Mouse (Mus musculus) liver, adult (tissue): ENCODE data around the gene Shroom3.

Source experiments
- GATA4 ChIP-seq: IDR thresholded peaks from 2 replicates; pipeline ENCODE4 v1.6.1; 2014; ENCODE audit warnings: mild to moderate bottlenecking, low read length; ENCODE audit not compliant: insufficient replicate concordance

Shroom3 gene

DNA sequence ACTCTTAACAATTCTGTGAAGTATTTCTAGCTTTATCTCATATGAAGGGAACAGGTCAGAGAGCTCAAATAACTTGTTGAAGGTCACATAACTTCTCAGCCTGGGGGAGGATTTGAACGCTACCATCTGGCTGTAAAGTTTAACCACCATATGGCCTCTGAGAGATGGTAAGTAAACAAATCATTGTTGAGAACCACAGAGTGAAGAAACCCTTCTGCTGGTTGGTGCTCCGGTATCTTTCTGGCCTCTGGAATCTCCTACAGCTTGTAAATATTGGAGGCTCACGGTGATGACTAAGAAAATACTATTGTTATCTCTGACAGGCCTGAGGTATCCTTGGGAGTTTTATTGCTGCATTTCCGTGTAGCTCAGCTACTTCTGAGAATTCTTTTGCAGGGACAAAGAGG is 80.3 kb downstream of the Shroom3 start:
- TF ChIP-seq GATA4 = no peak

GRCm38 (mm10) chr5:92766301-92766700 is 83.1 kb downstream of the Shroom3 start:
- no peak for TF ChIP-seq GATA4

GRCm38 (mm10) chr5:92767194-92767777 is 84.1 kb downstream of the Shroom3 start:
- TF ChIP-seq GATA4 = no peak

DNA sequence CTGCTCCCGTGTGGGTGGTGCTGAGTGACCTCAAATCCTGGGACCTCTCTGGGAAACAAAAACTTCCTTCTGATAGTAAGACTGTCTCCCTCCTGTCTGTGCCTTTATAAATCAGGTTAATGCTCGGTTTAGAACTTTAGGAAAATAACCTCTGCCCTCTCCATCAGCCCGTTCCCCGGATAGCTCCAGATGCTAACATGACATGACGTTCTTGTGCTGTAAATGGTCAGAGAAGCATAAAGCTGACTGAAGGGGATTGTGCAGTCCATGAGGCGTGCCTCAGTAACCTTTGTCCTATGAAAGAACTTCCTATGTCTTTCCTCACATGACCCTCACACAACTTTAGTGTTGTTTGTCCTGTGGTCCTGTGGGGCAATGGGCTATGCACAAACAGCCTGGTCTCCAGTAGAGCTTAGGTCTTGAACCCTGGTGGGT is 84.6 kb downstream of the Shroom3 start:
- no peak for TF ChIP-seq GATA4

GRCm38 (mm10) chr5:92773821-92774220 is 90.6 kb downstream of the Shroom3 start:
- no peak for TF ChIP-seq GATA4

DNA sequence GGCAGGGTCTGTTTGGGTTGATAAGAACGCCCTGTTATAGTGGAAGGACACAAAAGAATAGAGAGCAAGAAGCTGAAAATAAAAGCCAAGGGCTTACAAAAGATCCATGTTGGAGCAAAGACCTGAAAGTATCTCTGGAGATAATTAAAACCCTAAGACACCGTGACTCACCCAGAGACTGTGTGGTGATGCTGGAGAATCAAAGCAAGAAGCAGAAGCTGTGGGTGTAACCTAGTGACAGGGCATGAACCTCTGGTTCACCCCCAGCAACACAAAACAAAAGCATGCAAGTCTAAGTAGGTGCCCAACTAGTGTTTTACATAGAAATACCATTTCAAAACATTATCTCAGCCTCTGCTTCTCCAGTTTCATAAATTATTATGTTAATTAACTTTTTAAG is 91.2 kb downstream of the Shroom3 start:
- no peak for TF ChIP-seq GATA4

DNA sequence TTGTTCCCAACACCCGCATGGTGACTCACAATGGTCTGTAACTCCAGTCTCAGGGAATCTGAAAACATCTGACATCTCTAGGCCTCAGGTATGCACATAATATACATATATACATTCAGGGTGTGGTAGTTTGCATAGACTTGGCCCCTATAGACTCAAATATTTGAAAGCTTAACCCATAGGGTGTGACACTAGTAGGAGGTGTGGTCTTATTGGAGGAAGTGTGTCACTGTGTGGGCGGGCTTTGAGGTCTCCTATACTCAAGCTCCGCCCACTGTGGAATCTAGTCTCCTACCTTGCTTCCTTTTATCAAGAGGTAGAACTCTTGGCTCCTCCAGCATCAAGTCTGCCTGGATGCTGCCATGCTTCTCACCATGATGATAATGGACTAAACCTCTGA is 91.7 kb downstream of the Shroom3 start:
- TF ChIP-seq GATA4 = no peak

- TF ChIP-seq GATA4 = no peak
Observed at GRCm38 (mm10) chr5:92778395-92778794, 95.2 kb downstream of the Shroom3 start.

DNA sequence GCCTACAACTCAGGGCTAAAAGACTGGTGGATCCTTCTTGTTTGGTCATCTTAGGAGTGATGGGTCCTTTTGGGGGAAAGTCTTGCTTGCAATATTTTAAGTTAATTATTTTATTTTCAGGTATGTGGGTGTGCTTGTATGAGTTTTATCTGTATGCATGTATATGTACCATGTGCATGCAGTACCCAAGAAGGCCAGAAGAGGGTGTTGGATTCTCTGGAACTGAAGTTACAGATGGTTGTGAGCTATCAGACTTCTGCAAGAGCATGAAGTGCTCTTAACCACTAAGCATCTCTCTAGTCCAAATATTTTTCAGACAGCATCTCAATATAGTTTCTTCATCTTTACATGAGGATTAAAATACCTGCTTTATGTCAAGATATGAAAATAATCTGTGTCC is 97.8 kb downstream of the Shroom3 start:
- no peak for TF ChIP-seq GATA4

DNA sequence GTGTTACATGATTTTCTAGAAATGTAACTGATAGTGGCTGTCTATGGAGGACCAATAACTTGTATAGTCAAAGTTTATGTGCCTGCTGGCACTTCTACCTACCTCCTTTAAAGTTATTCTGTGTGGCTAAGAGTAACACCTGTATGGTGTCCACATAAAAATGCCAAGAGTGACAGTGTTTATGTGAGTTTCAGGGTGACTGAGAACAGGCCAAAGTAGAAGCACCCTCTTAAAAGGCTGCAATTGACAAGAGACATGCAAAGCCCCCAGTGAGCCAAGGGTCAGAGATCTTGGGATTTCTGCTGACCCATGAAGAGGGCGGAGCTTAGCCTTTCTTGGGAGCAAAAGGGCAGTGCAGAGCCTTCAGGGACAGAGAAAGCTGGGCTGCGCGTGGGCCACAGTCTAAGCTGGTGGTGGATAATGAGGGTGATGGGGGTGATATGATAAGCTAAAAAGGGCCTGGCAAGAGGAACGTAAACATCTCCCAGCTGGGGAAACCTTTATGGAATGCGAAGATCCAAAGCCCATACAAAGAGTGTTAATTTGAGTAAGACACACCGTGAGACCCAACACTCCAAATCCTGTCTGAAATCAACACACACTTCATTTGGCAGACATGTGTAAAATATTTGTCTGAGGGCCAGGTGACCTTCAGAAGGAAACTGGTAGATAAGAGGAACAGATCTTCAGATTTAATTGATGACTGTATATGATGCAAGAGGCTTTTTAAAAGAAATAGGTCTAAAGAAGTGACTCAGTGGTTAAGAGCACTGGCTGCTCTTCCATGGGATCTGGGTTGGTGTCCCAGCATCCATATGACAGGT is 101.0 kb downstream of the Shroom3 start:
- TF ChIP-seq GATA4 = no peak

- no peak for TF ChIP-seq GATA4
Observed at GRCm38 (mm10) chr5:92785870-92786436, 102.7 kb downstream of the Shroom3 start.

DNA sequence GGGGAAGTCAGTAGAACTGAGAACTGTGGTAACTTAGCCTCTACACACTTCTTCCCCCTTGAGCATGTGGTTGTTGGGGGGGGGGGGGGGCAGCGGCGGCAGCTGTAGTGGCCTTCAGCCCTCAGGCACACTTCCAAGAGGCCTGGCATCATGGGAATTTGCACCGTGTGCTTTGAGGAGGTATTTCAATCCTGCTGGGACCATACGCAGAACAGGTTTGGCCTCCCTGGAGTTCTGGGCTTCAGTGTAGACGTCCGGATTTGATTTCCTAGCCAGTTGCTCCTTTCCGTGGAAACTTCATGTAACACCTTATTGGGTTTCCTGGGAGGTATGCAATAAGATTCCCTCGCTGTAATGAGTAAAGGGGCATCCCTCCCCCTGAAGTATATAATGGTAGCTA is 105.8 kb downstream of the Shroom3 start:
- TF ChIP-seq GATA4 = no peak

DNA sequence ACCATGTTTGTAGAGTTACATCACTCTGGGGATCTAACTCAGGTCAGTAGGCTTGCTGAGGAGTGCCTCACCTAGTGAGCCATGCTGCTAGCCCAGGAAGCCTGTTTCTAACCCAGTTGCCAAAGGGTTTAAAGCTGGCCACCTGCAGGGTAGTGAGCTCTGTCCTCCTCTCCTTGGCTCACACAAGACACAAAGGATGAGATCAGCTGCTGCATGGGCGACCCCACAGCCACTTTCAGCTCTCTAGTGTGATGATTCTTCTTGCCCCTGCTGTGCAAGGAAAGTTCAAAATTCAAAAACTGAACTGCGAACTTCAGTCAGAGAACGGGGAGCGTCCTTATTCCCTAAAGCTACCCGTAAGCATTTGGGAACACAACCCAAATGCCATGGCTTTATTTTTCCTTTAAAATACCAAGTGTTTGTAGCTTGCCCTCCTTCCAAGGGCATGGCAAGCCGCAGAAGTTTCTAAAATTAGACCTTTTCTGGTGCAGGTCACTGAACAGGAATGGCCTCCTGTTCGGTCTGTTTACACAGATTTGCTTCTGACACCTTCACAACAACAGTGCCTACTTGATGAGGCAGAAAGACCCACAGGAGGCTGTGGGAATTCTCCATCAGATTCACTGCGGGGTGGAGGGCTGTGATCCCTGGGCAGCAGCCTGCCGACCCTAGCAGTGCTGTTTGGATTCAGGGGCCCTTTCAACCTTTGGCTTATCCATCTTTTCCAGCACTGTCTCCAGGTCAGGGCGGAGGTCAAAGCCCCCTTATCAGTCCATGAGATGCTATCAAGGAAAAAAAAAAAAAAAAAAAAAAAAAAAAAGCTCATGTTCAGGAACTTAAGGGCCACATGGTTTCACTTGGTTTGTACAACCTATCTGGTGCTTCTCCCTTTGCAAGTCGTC is 113.1 kb downstream of the Shroom3 start:
- no peak for TF ChIP-seq GATA4

DNA sequence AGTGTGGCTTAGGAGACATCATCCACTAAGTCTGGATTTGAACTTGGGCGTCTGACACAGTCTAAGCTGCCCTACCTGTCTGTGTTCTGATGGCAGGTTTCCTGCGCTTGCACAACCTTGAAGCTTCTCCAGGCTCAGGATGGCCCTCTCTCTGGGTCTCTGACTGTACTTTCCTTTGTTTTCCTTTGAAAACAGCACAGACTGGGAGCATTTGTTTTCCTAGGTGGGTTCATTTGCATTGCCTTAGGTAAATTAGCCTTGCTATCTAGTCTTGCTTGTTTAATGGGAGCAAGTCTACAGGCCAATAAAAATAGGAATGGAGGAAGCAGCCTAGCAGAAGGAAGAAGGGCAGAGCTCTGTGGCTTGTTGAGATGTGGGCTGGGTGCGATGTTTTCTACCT is 114.7 kb downstream of the Shroom3 start:
- no peak for TF ChIP-seq GATA4

GRCm38 (mm10) chr5:92804379-92804778 is 121.1 kb downstream of the Shroom3 start:
- no peak for TF ChIP-seq GATA4
